Mouse (Mus musculus) frontal cortex, postnatal 25 days (tissue): ENCODE data around the gene Ces2a.

Experiments used
- DNase-seq, 2 experiments: peaks; one replicate each; pipeline ENCODE4 v3.0.0; 2022; ENCODE audit warnings: low spot score in 2 of 2

The Ces2a gene

DNA sequence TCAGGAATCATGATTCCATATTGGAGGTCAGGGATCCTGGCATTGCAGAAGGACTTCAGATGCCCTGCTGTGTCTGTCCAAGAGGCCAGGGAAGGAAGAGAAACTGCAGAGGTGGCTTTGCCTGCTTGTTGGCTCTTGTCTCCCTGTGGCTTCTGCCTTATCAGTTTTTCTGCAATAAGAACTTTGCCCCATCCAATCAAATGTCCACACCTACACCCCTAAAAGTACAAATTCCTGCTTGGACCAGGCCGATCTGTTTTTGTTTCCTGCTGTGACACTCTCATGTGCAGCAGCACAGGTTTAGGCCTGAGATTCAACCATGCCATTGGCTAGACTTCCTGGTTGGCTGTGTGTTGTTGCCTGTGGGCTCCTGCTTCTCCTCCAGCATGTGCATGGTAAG lies at the start of gene Ces2a:
Ces2a (plus strand) TSS at position 251 of the 400 bp plus-strand sequence.
- no peak for DNase-seq

DNA sequence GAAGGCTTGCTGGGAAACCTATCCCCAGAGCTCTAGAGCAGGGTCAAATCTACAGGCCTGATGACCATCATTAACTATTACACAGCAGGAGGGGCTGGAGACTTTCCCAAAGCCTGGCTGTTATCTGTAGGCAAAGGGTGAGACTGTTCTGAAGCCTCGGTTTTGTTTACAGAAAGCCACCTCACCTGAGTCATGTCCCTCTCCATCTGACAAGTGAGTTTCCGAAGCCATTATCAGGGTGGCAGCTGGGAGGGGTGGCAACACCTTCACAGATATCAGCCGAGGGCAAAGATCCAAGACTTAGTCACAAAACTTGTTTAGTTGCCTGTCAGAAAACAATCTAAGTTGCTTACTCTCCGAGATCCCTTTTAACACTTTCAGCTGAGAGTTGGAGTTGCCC lies 45.4 kb upstream of the Ces2a start:
- no peak for DNase-seq

DNA sequence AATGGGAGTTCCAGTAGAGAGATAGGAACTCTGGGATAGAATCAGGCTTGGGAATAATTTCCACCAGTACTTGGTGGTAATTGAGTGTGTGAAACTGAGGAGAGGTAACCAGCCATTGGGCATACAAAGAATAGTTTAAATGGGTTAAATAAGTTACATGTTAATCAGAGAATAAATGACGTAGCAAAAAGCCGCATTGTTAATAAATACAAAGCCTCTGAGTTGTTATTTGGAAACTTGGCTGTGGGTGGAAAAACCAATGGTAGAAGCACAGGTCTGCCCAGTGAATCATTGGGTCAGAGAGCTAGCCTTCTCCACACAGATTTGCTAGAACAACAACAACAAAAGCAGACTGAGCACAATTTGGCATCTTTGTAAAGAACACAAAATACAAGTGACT lies 35.2 kb upstream of the Ces2a start:
- DNase-seq, result no peak

DNA sequence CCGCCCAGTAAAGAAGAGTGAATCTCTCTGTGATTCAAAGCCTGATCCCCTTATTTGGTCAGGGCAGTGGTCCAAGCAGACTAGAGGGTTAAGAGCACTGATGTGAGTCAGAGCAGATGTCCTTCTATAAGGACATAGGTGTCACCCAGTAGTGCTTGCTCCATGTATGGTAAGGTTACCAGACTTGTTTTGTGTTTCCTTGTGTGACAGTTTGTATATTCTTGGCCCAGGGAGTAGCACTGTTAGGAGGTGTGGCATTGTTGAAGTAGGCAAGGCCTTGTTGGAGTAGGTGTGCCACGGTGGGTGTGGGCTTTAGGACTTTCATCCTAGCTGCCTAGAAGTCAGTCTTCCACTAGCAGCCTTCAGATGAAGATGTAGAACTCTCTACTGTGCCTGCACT lies 31.9 kb upstream of the Ces2a start:
- no peak for DNase-seq

DNA sequence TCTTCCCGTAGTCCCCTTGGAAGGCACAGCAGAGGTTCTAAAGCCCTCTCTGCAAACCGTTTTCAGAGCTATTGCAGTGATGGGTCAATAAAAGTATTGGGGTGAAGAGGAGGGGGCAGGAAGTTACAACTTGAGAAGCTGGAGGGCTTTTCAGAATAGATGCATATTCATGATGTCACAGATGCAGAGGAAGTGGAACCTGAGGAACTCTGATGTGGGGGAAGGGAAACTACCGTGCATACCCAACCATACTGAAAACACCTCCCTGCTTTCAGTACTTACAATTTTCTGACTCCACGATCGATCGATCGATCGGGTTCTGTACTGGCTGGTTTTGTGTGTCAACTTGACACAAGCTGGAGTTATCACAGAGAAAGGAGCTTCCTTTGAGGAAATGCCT lies 12.6 kb upstream of the Ces2a start:
- DNase-seq, result no peak

DNA sequence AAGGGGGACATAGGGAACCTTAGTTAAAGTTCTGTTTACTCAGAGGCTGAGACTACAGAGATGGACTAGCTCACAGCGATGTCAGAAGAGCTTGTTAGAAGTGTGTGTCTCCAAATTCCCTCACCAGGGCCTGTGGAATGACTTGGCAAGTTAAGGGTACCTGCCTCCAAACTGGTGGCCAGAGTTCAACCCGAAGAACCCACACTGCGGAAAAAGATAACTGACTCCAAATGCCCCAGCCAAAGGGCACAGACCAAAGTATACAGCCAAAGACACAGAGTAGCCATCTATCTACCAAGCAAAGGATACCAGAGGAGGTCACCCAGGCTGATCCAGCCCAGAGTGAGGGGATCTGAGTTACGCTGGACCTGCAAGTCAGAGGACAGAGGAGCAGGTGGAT lies 2.4 kb upstream of the Ces2a start:
- DNase-seq, result no peak

DNA sequence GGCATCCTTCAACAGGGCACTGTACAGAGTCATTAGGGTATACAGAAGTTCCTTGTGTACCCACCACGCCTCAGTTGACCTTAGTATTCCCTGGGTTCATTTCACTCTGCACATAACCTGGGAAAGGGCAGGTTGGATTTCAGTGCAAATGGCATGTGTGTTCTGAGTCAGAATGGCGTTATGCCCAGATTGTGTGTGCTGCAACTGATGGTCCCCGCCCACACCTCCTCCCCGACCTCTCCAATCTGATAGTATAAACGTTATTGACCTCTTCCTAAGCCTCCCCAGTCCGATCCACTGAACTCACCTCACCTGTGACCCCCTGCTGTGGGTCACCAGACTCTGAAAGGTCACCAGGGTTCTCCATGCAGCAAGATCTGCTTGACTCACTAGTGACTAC lies 1.8 kb upstream of the Ces2a start:
- no peak for DNase-seq

DNA sequence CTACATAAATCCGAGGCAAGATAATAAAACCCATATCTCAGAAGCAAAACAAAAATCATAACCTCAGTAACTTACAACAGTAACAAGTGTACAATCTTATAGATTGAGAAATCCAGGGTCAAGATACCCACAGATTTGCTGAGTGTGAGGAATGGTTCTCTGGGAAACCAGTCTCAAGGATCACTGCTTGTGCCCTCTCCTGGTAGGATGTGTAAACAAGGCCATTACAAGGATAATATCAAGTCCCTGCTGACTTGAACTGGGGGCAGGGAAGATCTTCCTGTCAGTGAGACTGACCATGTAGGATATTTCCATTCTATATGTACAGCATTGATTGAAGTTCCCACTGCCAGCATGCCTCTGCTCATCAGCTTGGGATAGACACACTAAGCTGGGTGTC lies 8.2 kb downstream of the Ces2a start:
- DNase-seq, result no peak

DNA sequence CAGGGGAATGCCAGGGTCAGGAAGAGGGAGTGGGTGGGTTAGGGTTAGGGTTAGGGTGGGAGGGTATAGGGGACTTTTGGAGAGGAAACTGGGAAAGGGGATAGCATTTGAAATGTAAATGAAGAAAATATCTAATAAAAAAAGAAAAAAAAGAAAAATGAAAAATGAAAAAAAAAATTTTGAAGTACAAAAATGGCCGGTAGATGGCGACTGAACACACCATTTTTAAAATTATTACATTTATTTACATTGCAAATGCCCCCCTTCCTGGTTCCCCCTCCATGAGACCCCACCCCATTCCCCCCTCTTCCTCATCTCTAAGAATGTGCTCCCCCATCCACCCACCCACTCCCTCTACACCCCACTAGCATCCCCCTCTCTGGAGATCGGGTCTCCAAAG lies 9.6 kb downstream of the Ces2a start:
- DNase-seq, result no peak

DNA sequence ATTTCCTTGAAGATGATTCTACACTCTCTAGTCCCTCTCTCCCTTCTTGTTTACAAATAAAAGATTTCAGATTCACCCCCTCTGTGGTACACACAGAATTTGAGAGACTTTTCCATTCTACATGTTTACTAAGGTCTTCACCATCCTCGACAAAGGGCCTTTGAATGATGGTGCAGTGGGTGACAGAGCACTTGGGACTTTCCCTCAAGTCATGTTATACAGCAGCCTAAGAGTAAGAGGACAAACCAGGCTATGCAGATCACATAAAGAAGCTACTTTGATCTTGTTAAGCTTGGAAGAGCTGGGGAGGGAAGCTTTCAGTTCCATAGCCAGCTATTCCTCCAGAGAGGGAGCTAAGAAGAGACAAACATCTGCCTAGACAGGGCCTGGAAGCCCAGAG lies 19.0 kb downstream of the Ces2a start:
- no peak for DNase-seq

DNA sequence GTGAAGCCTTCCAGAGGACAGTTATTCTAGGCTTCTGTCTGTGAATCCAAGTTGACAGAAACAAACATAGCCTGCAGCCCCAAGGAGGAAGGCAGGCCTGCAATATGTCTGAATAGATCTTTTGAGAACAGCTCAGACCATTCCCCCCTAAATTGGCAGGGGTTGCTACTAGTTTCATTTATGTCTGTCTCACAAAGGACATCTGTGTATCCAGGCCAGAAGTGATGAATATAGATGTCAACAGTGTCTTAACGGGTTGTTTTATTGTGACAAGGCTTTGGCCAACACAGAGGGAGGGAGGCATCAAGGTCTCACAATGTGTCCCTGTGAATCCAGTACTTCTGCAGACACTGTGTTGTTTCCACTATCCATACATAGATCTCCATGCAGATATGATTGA lies 23.8 kb downstream of the Ces2a start:
- no peak for DNase-seq

DNA sequence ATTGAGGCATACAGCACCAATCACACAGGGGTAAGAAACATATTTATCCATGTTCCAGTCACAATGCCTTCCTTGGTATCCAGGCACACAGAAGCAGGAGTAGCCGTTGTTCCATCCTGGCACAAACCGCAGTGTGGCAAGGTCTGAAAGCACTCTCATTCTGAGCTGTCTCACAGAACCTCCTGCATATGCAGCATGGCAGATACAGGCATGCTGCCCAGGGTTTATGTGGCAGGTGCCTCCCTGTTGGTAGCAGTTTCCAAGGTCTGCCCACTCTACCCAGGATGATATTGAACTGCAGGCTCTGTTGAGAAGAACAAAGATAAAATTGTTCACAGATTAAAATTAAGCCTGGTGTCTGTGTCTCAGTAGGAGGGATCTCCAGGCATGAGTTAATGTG lies 24.4 kb downstream of the Ces2a start:
- DNase-seq, result no peak

DNA sequence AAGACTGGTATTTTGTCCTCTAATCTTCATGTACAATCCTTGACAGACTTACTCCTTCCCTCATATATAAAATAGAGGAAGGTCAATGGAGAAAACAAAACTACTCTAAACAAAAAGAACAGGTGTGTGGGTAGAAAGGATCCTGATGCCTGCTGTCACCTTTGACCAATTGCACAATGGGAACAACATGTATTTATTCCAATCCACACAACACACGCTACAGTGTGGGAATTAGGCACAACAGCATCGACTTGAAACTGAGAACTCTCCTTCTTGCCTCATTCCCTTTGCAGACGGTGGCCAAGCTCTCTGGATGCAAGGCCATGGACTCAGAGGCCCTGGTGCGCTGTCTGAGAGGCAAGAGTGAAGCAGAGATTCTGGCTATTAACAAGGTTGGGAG lies 27.3 kb downstream of the Ces2a start:
- no peak for DNase-seq

DNA sequence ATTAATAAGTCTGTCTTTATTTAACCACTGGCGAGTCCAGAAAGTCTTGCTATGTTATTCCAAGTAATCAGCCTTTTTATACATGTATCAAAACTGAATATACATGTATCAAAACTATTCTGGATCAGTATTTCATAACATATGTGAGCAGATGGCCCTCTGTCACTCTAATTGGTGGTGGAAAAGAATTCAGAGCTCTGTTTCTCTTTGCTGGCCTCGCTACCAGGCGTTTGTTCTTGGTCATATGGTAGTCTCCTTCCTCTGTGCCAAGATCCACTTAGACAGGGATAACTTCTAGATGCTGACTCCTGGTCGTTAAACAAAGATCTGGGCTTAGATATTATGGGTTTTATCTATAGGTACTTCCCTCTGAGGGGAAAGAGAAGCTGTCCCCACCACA lies 32.7 kb downstream of the Ces2a start:
- no peak for DNase-seq

DNA sequence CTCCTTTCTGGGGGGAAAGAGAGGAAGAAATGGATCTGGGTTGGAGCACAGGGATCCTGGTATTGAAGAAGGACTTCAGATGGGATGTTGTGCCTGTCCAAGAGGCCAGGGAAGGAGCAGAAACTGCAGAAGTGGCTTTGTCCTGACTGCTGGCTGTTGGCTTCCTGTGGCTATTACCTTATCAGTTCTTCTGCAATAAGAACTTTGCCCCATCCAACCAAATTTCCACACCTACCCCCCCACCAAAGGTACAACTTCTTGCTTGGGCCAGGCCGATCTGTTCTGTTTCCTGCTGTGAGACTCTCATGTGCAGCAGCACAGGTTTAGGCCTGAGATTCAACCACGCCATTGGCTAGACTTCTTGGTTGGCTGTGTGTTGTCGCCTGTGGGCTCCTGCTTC lies 36.6 kb downstream of the Ces2a start:
- no peak for DNase-seq

DNA sequence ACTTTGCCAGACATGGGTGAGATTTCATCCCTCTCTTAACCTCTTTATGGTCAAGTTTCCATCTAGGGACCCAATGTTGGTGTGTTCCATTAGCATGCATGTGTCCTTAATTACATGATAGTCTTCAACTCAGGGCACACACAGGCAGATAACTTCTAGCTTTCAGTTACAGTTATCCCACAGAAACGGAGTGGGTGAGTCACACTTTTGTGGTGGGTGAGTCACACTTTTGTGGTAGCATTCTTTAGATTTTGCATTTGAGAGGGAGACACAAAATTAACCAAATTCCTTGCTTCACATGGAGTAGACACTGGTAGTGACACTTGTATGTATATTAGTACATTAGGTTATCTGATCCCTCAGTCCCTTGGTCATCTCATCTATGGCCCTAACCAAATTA lies 53.2 kb downstream of the Ces2a start:
- no peak for DNase-seq

DNA sequence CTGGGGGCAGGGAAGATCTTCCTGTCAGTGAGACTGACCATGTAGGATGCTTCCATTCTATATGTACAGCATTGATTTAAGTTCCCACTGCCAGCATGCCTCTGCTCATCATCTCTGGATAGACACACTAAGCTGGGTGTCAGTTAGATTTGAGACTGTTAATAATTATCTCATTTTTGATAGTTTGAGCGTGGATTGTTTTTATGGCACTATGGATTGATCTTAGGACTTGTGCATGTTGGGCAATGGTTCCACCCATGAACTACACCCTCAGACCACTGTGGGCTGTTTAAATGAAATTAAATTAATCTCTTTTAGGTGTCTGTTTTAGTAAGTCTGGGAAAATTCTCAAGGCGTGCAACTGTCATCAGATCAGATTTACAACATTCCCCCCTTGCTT lies 55.1 kb downstream of the Ces2a start:
- DNase-seq, result no peak

DNA sequence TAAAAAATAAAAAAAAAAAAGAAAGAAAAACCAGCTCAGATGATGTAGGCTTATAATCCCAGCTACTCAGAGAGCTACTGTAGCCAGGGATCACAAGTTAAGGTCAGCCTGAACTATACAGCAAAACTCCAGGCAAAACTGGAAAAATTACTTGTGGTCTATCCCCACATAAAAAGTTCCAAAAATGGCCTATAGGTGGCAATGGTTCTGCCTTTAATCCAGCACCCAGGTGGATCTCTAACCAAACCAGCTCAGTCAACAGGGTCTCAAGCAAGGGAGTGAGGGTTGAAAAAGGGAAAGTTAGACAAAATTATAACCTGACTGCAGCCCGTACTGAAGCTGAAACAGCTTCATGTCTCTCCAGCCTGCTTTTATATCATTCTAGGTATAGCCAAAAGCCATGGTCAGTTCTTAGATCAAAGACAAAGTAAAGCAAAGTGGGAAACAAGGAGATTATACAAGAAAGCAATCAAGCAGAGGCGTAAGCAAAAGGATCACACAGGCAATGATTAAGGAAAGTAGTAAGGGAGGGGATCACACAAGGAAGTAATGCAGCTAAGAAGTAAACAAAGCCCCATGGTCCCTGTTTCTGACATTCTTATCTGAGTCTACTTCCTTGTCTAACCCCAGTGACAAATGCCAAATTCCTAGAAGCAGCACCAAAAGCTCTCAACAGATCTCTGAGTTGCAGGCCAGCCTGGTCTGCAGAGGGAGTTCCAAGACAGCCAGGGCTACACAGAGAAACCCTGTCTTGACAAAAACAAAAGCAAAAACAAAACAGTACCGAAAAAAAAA lies 56.3 kb downstream of the Ces2a start:
- DNase-seq, result no peak
